Mouse (Mus musculus): ENCODE results near the gene Rnf145.
"Not testable (repeated sequence)": the region's sequence is repeated elsewhere in the genome, so short reads cannot be mapped to it uniquely, and the experiment has no call there.

Rnf145 gene

DNA sequence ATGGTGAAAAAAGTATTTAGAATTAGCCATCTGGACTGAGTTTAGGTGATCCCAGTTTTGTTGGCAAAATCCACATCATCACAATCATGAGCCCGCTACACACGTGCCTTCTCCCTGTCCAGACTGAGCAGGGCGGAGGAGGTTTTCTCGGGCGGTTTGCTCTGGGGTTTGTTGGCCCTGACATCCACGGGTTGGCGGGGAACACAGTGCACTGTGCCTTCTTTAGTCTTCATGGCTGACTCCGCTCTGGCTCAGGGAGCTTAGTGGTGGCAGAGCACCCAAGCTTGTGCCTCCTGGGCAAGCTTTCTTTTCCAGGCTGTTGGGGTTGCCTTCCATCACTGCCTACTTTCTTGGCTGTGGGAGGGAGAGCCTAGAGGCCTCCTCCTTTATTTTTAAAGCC, 41.6 kb downstream of the Rnf145 start:
- in situ Hi-C loops (cut with MboI; ENCODE audit: low sequenced_read_pairs): no loop called here

- in situ Hi-C loops (cut with MboI; ENCODE audit: low sequenced_read_pairs): no loop called here
These were observed 42.8 kb downstream of the Rnf145 start for GRCm38 (mm10) chr11:44561476-44562015.

DNA sequence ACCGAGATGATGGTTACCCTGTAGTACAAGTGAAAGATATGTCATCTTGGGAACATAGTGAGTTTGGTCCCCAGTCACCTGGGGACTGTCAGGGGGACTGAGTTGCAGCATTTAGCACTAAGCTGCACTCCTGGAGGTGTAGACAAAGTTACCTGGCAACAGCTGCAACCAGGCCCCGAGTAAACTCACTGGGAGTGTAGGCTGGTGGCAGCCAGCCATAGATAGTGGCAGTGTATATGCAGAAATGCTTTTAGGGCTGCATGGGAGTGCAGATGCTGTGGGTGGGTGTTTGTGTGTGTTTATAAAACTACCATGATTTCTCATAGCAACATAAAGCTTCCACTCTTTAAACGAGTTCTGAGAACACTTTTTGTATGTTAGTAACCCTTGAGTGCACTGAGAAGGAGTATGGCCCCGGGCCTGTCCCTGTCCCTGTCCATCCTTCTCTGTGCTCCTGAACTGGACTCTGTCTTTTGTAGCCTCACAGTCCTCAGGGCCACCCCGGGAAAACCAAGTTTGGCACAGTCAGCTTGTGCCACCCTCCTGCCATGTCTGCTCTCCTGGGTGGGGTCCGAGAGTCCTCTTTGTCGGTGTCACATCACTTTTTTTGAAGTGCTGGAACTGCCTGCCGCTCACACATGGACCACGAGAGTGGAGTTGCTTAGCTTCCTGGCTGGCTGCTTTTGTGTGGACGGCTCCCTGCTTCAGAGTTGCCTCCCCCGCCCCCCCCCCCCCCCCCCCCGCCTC, 43.8 kb downstream of the Rnf145 start:
- in situ Hi-C loops (cut with MboI; ENCODE audit: low sequenced_read_pairs): no loop called here

DNA sequence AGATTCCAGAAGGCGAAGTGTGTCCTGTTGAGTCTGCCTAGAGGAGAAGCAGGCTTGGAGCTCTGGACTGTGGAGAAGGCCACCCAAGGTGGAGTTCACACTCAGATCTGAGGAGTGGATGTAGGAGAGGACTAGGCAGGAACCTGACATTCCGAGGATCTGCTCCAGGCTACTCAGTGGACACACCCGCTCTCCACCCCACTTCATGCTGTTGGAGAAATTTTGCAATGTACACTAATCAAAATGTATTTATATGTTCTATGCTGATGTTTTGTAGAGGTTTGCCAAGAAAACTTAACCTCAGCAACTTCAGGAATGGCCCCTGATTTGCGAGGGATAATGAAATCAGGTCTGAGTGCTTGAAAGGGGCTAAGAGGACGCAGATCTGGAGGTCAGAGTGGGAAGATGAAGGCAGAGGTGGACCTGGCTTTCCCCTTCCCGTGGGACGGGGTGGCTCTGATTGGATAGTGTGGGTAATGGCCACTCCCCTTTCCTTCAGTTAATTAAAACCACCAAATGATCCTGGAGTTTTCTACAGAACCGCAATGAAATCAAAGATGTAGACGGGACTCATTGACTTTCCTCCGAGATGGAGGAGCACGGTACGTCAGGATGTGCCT, 45.6 kb downstream of the Rnf145 start:
- in situ Hi-C loops (cut with MboI; ENCODE audit: low sequenced_read_pairs): no loop called here

DNA sequence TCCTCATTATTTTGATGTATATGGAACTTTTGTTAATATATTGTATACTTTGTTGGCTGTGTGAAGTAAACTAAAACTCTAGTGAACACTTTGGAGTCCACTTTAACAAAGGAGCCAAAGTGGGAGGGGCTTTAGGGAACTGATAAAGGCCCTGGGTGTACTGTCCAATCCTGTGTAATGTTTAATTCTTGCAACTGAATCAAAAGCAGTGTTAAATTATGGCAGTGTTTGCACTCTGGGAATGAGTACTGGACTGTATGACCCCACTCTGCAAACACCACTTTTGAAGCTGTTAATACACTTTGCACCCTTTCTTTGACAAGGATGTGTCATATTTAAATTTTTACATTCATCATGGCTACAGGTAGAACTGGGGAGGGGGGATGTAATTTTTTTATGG, 46.2 kb downstream of the Rnf145 start:
- in situ Hi-C loops (cut with MboI; ENCODE audit: low sequenced_read_pairs): no loop called here

- in situ Hi-C loops (cut with MboI; ENCODE audit: low sequenced_read_pairs): not testable (repeated sequence)
These were observed 51.6 kb downstream of the Rnf145 start for GRCm38 (mm10) chr11:44570336-44570735.

GRCm38 (mm10) chr11:44572781-44573180, 54.0 kb downstream of the Rnf145 start:
- in situ Hi-C loops (cut with MboI; ENCODE audit: low sequenced_read_pairs): no loop called here

GRCm38 (mm10) chr11:44573396-44573795, 54.6 kb downstream of the Rnf145 start:
- in situ Hi-C loops (cut with MboI; ENCODE audit: low sequenced_read_pairs): no loop called here

DNA sequence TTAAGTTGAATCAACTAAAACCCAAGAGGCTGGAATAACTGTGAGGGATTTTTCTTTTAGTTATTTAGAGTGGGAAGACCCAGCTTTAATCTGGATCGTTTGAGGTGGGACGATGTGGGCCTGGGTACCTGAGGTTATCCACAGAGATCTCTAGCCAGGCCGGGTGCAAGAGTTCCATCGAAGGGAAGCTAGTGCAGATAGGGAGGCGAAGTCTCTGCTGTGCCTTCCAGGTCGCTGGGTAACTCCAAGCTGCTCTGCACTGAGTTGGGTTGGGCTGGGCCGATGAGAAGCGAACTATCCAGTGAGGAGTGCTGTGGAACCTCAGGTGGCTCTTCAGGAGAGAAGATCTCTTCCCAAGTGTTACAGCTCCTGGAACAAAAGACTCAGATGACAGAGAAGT, 55.6 kb downstream of the Rnf145 start:
- in situ Hi-C loops (cut with MboI; ENCODE audit: low sequenced_read_pairs): no loop called here

DNA sequence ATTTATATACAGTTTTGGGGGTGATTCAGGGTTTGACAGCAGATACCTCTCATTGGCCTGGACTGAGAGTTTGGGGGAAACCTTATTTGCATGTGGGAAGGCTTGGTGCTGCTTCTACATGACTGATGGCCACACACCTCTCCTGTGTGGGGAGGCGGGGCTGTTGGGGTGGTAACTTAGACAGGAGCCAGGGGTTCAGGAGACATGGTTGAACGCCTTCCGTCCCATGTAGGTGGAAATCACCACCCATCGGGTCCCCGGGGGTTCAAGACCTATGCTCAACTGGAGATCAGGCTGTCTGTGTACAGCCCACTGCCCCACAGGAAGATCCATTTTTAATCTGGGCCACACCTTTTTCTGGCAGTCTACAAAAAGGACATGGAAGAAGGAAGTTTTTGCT, 56.1 kb downstream of the Rnf145 start:
- in situ Hi-C loops (cut with MboI; ENCODE audit: low sequenced_read_pairs): loop anchor here (25.0 kb wide), 2 partner anchors 1062 to 1312 kb away; no protein-coding TSS in a partner anchor

- in situ Hi-C loops (cut with MboI; ENCODE audit: low sequenced_read_pairs): loop anchor here (25.0 kb wide), 2 partner anchors 1059 to 1309 kb away; no protein-coding TSS in a partner anchor
These were observed 59.1 kb downstream of the Rnf145 start for GRCm38 (mm10) chr11:44577911-44578310.

DNA sequence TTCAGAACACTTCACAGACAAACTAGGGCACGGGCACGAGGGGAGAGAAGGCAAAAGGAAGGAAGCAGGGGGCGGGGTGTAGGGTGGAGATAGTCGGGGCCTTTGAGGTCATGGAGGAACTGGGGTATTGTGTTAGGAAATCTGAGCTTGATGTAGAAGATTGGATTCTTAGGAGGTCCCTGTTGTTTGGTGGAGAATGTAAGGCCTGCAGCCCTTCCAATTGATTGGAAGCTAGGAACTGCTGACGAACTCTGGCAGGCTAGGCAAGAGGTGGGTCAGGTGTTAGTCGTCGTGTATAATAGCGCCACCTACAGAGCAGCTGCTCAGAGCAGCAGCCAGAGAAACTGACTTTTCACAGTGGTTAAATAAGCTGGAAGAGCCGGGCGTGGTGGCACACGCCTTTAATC, 62.5 kb downstream of the Rnf145 start:
- in situ Hi-C loops (cut with MboI; ENCODE audit: low sequenced_read_pairs): loop anchor here (25.0 kb wide), 2 partner anchors 1056 to 1306 kb away; no protein-coding TSS in a partner anchor

- in situ Hi-C loops (cut with MboI; ENCODE audit: low sequenced_read_pairs): loop anchor here (25.0 kb wide), 2 partner anchors 1051 to 1301 kb away; no protein-coding TSS in a partner anchor
These were observed 67.4 kb downstream of the Rnf145 start for GRCm38 (mm10) chr11:44586047-44586696.

DNA sequence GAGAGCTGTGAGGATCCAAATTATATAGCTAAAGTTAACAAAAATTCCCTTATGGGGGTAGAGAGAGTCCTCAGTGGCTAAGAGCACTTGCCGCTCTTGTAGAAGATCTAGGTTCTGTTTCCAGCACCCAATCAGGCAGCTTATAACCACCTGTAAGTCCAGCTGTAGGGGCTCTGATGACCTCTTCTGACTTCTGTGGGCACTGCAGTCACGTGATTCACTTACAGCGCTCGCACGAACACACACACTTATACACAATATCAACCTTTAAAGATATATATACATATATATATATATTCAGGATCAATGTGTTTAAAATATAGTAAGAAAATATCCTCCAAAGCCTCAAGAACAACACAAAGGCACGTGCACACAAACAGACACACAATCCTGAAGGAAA, 74.3 kb downstream of the Rnf145 start:
- in situ Hi-C loops (cut with MboI; ENCODE audit: low sequenced_read_pairs): loop anchor here (25.0 kb wide), 2 partner anchors 1044 to 1294 kb away; no protein-coding TSS in a partner anchor

GRCm38 (mm10) chr11:44594768-44595167, 76.0 kb downstream of the Rnf145 start:
- in situ Hi-C loops (cut with MboI; ENCODE audit: low sequenced_read_pairs): loop anchor here (25.0 kb wide), 2 partner anchors 1043 to 1293 kb away; no protein-coding TSS in a partner anchor

DNA sequence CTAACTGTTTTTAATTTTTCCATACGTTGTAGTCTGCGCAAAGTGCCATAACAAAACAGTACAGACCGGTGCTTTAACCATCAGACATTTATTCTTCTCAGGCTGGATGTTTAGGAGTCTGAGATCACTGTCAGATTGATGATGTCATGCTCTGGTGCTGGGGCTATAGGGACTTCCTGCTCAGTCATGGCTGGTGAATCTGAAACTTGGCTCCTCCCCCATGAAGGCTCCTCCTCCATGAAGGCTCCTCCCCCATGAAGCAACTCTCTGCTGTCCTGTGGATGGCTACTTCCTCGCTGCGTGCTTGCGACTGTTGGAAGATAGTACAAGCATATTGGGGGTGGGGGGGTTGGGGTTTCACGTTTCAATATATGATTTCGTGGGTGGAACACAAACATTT, 88.1 kb downstream of the Rnf145 start:
- in situ Hi-C loops (cut with MboI; ENCODE audit: low sequenced_read_pairs): no loop called here

GRCm38 (mm10) chr11:44608646-44609045, 89.9 kb downstream of the Rnf145 start:
- in situ Hi-C loops (cut with MboI; ENCODE audit: low sequenced_read_pairs): no loop called here

DNA sequence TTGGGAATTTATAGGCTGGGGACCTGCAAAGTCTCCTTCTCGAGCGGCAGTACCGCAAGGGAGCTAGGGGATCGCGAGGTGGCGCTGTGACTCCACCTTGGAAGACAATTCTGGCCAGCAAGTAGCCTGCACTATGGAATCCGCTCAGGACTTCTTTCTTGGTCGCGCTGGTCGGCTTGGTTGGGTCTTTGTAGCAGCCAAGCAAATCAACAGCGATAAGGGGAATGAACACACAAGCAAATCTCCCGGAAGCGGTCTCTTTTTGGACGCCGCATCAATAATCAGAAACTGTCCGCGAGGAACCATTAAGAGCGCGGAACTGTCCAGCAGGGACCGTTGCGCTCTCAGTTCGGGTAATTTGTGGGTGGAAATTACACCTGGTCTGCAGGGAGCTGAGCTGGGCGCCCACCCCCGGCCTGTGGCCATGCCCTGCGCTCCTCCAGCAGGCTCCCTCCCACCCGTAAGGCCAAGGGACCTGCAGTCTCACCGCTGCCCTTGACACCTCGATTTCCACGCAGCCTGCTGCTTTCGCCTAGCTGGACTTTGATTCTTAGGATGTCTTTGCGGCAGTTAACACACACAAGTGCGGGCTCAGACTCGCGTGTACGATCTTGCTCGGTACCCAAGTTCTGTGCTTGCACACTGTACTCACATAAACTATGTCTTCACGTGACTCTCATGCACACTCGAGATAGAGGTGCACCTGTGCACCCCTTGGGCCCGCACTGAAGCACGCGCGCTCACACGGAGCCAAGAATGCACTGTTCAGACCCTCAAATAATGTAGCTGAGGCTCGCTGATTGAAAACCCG, 92.4 kb downstream of the Rnf145 start:
- in situ Hi-C loops (cut with MboI; ENCODE audit: low sequenced_read_pairs): loop anchor here (5.0 kb wide), 1 partner anchor 401 kb away; no protein-coding TSS in a partner anchor

DNA sequence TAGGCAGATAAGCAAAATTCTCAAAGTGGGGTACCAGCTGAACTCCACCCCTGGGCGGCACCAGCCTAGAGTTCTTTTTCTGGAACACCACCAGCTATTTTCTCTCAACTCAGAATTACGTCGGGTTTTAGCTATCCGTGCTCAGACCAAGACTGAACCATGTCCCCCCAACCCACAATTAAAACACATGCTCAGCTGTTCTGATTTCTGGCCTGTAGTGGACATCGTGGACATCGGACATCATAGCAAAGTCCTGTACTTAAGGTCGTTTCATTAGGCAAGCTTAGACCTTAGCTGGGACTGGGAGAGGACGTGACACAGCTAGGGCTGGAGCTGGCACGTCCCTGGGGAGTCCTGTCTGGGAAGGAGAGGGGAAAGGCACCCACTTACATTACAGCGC, 93.4 kb downstream of the Rnf145 start:
- in situ Hi-C loops (cut with MboI; ENCODE audit: low sequenced_read_pairs): loop anchor here (5.0 kb wide), 1 partner anchor 400 kb away; no protein-coding TSS in a partner anchor

Data from CH12F3 (cell line).